8 mouse cellular contexts compared by ENCODE assay signal in genomic region chr4:155283585-155283984, GRCm38 (mm10). TPM values are rescaled to one million over a fixed set of nuclear protein-coding genes. Genes with fewer than 3 reads are reported as not detected.
DNase-seq lines count a peak whose midpoint lies in the region; ATAC-seq and TF ChIP-seq lines count a peak whose summit lies in the region.

No protein-coding gene starts in this region.

- H3K9ac ChIP-seq in kidney, embryonic 16.5 days (replicated peaks; ENCODE audit: low read length), result peak overlapping the region; percentile 50
- H3K9ac ChIP-seq in forebrain, embryonic 15.5 days (replicated peaks), result no peak overlapping the region
- H3K9ac ChIP-seq in midbrain, embryonic 15.5 days, result no peak overlapping the region

- no peaks in the 10 kb centered on the region for H3K9me3 ChIP-seq in kidney, embryonic 16.5 days (ENCODE audit: low read length)
- H3K9me3 ChIP-seq in forebrain, embryonic 15.5 days, result no peaks in the 10 kb centered on the region
- no peaks in the 10 kb centered on the region for H3K9me3 ChIP-seq in midbrain, embryonic 15.5 days

- no peak for ATAC-seq in kidney, embryonic 16.5 days (ENCODE audit: low FRiP score, low TSS enrichment)
- ATAC-seq in forebrain, embryonic 15.5 days (replicated peaks), result no peak
- no peak for ATAC-seq in midbrain, embryonic 15.5 days (replicated peaks)

- H3K27me3 ChIP-seq in kidney, embryonic 16.5 days (ENCODE audit: insufficient read depth, low read length), result no peaks in the 10 kb centered on the region
- H3K27me3 ChIP-seq in forebrain, embryonic 15.5 days, result no peaks in the 10 kb centered on the region
- H3K27me3 ChIP-seq in midbrain, embryonic 15.5 days (replicated peaks), result no peaks in the 10 kb centered on the region

- TF ChIP-seq CTCF in cortical plate, adult 2 months (IDR thresholded peaks at IDR 0.05; ENCODE audit: extremely low read depth, insufficient read depth, low read length), result no peak

- H3K36me3 ChIP-seq in kidney, embryonic 16.5 days (ENCODE audit: insufficient read depth, low read length), result no peaks in the 10 kb centered on the region
- no peaks in the 10 kb centered on the region for H3K36me3 ChIP-seq in forebrain, embryonic 15.5 days
- 0 out of 2 replicates have a peak, but pooled peaks cover 7% of the 10 kb centered on the region for H3K36me3 ChIP-seq in midbrain, embryonic 15.5 days (replicated peaks)

- TF ChIP-seq POLR2A in cortical plate, adult 2 months (IDR thresholded peaks at IDR 0.05; ENCODE audit: extremely low read depth, insufficient read depth, low read length), result no peak

- DNase-seq in kidney, postnatal 25 days, result no peak
- no peak for DNase-seq in natural killer cell, adult 2 months (ENCODE audit: low spot score in 2 of 2)
- no peak for DNase-seq in ovary, adult 18-20 months (ENCODE audit: low spot score)
- DNase-seq in thymus, postnatal 0 days (ENCODE audit: low spot score), result no peak

- H3K4me1 ChIP-seq in kidney, embryonic 16.5 days (ENCODE audit: insufficient read depth, low read length), result peaks cover 44% of the 10 kb centered on the region
- peaks cover 15% of the 10 kb centered on the region for H3K4me1 ChIP-seq in cortical plate, adult 2 months (ENCODE audit: control insufficient read depth, insufficient read depth, low read length)
- peaks cover 27% of the 10 kb centered on the region for H3K4me1 ChIP-seq in forebrain, embryonic 15.5 days
- peaks cover 7% of the 10 kb centered on the region; the same call in 1 of the 2 replicates for H3K4me1 ChIP-seq in midbrain, embryonic 15.5 days

- WGBS in kidney, embryonic 16.5 days, result 46% methylated on average over 9 of the region's 9 CpGs
- WGBS in forebrain, embryonic 15.5 days, result 79% methylated on average over 9 of the region's 9 CpGs
- WGBS in midbrain, embryonic 15.5 days, result 77% methylated on average over 9 of the region's 9 CpGs

- H3K4me3 ChIP-seq in kidney, embryonic 16.5 days (ENCODE audit: low read length), result peak overlapping the region; percentile 7; the same call in 1 of the 2 replicates
- no peak overlapping the region for H3K4me3 ChIP-seq in cortical plate, adult 2 months (ENCODE audit: insufficient read depth, low read length)
- H3K4me3 ChIP-seq in forebrain, embryonic 15.5 days, result no peak overlapping the region
- no peak overlapping the region for H3K4me3 ChIP-seq in midbrain, embryonic 15.5 days

- H3K27ac ChIP-seq in kidney, embryonic 16.5 days (ENCODE audit: low read length), result peak overlapping the region; percentile 84
- peak overlapping the region; percentile 34; the same call in 1 of the 2 replicates for H3K27ac ChIP-seq in cortical plate, adult 2 months (ENCODE audit: insufficient read depth, low read length)
- peak overlapping the region; percentile 70 for H3K27ac ChIP-seq in forebrain, embryonic 15.5 days (replicated peaks)
- H3K27ac ChIP-seq in midbrain, embryonic 15.5 days, result 0 out of 2 replicates have a peak overlapping the region, but pooled peaks have one; percentile 23

- H3K4me2 ChIP-seq in kidney, embryonic 16.5 days (replicated peaks; ENCODE audit: low read depth, low read length), result peak overlapping the region; percentile 31
- no peak overlapping the region for H3K4me2 ChIP-seq in forebrain, embryonic 15.5 days (replicated peaks)
- H3K4me2 ChIP-seq in midbrain, embryonic 15.5 days, result no peak overlapping the region

RNA-seq across cellular contexts. Expression of gene Faap20, which starts 34.0 kb away (rescaled TPM):
- polyA plus RNA-seq in kidney, embryonic 16.5 days (2015; fragmentation: Nextera tagmentation; extraction: Ambion mirVana), result 77.4 and 77.8 TPM in 2 replicates
- polyA plus RNA-seq in cortical plate, adult 2 months (2012; rRNA removed), result 36.5 and 37.5 TPM in 2 replicates
- polyA plus RNA-seq in forebrain, embryonic 15.5 days (2015; fragmentation: Nextera tagmentation; extraction: Ambion mirVana), result 88.2 and 89.3 TPM in 2 replicates
- 78.5 and 87.4 TPM in 2 replicates for polyA plus RNA-seq in midbrain, embryonic 15.5 days (2015; fragmentation: Nextera tagmentation; extraction: Ambion mirVana)
- 67.9 and 71.3 TPM in 2 replicates for polyA plus RNA-seq in thymus, postnatal 0 days (2015; fragmentation: Nextera tagmentation; extraction: Ambion mirVana)

Comparison
In these comparisons a context has a peak if more than half of its experiments do, and no peak if none do; other contexts are left out.
1. H3K27ac ChIP-seq: peak in every context shown above with its lines; median percentile 84 in kidney, embryonic 16.5 days; 70 in forebrain, embryonic 15.5 days; 34 in cortical plate, adult 2 months; 23 in midbrain, embryonic 15.5 days.